Mouse (Mus musculus) retina, postnatal 1 day (tissue): ENCODE measurements at regions not wholly inside any gene's neighbourhood (a gene's known extent, or its start where the extent isn't known, plus 50 kb on each side); places are given as distances from the start of the nearest gene placed in this dataset.

Source experiments
- DNase-seq: peaks from one replicate; pipeline ENCODE4 v3.0.0-alpha.2; 2012

GRCm38 (mm10) chr3:41172306-41173215, 89.7 kb upstream of the Pgrmc2 start:
- DNase-seq = no peak

GRCm38 (mm10) chr3:41171772-41172171, 88.9 kb upstream of the Pgrmc2 start:
- DNase-seq = no peak

DNA sequence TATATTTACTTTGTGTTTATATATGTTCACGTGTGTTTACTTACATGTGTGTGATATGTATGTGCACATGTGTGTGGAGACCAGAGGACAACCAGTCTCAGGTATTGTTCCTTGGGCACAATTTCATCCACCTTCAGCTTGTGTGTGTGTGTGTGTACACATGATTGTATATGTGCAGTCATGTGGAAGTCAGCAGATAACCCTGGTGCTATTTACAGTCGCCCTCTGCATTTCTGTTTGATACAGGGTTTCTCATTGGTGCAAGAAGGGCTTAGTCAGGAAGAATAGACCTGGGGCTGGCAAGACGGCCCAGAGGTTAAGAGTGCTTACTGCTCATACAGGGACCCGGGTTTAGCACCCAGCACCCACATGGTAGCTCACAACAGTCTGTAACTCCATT, 88.5 kb upstream of the Pgrmc2 start:
- DNase-seq = no peak

DNA sequence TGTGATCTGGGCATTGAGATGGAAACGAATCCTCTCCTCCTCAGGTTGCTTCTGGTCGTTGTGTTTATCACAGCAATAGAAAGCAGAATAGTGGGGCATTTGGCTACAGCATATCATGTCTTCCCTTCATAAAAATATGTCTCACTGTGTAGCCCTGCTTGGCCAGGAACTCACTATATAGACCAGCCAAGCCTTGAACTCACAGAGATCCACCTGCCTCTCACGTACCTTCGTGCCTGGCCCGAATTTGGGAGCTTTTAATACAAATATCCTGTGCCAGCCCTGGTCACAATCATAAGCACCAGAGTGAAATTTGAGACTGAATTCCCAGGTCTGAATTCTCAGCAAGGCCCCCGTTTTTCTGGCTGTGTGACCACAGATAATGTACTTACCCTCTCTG, 87.7 kb upstream of the Pgrmc2 start:
- no peak for DNase-seq

- DNase-seq = no peak
Measured at GRCm38 (mm10) chr3:41169430-41169829, 86.6 kb upstream of the Pgrmc2 start.

DNA sequence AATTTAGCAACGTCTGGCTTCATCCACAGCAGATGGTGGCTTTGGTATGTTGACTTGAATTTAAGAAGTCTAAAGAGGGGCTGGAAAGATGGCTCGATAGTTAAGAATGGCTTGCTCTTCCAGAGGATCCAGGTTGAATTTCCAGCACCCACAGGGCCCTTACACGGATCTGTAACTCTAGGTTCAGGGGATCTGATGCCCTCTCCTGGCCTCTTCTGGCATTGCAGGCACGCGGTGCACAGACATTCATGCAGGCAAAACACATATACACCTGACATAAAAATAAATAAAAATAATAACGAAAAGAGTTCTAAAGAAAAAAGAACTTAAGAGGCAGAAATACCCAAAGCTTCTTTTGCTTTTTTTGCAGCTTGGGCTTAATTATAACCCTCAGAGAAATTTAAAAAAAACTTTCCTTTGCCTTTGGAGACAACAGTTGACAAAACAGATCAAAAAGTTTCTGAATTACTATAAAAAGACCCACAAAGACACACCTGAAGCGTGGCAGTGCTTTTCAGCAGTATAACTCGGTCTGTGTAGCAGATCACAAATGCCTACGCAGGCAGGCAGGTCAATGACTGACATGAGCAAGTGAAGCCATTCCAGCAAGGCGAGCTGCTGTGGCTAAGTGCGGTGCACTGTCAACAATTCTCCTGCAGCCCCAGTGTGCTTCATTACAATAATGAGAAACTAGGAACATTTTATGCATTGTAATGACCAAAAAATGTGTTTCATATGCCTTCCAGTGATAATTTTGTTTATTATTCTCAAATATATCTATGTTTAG, 85.5 kb upstream of the Pgrmc2 start:
- DNase-seq = no peak

GRCm38 (mm10) chr3:41167476-41167875, 84.6 kb upstream of the Pgrmc2 start:
- DNase-seq = no peak

- DNase-seq = no peak
Measured at GRCm38 (mm10) chr3:41164736-41165135, 81.9 kb upstream of the Pgrmc2 start.

DNA sequence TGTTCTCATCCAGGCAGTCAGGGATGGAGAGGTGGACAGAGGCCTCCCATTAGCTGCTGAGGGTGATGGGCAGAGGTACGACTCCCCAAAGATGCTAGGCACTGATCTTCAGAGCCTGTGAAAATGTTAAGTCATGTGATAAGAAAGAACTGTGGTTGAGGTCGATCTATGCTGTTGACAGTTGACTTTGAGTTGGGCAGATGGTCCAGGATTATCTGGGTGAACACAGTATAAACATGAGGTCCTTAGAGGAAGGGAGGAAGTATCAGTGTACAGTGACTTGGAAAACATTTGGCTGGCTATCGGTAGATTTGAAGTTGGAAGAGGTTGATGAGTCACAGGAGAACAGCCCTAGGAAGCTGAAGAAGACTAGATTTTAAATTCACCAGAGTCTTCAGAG, 80.9 kb upstream of the Pgrmc2 start:
- DNase-seq = no peak

DNA sequence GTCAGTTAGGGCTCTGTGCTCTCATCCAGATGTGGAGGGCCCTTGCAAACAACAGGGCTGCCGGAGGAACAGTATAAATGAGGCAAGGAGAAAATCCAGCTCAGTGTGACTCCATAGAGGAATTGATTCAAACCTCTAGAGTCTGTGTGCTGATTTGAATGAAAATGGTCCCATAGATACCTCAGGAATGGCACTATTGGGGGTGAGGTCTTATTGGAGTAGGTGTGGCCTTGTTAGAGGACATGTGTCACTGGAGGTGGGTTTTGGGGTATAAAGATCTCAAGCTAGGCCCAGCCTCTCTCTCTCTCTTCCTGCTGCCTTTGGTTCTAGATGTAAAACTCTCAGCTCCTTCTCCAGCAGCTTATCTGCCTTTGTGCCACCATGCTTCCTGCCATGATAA, 79.7 kb upstream of the Pgrmc2 start:
- no peak for DNase-seq

DNA sequence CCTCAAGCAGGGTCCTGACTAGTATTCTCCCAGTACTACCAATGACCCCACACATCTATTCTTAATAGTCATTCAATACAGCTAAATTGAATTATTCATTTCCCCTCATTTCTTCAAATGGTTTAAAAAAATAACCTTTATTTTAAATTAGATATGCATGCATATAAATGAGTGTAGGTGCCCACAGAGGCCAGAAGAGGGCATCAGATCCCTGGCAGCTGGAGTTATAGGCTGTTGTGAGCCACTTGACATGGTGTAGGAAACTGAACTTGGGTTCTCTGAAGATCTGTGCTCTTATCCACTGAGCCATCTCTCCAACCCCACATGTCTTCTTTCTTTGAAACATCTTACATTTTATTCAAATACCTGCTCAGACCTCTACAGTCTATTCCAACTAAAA, 77.8 kb upstream of the Pgrmc2 start:
- no peak for DNase-seq

DNA sequence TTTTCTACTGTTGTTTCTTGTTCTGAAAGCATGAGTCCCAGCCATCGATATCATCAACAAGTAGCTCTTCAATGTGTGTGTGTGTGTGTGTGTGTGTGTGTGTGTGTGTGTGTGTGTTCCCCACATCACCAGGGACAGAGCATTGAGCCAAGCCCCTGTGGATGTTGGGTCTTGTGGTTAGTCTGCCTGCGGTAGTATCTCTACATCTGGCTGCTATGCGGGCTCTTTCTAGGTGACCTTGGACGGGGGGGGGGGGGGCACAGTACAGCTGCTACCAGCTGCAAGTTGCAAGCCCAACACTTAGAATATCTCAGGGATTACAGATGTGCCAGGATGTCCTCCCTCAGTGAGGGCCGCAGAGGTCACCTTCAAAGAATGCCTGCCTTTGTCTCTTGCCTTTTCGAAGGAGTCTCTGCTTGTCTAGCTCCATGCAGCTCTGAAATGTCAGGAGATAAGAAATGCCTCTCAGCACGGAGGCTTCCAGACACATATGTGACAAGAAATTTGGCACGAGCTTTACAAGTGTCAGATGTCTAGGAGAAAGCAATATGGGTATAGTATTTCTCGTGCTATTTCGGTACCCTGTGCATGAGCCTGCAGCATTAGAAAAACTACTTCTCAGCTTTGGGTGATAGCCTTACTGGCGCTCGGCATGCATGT, 75.6 kb upstream of the Pgrmc2 start:
- DNase-seq = no peak

GRCm38 (mm10) chr3:41157428-41157827, 74.6 kb upstream of the Pgrmc2 start:
- no peak for DNase-seq

DNA sequence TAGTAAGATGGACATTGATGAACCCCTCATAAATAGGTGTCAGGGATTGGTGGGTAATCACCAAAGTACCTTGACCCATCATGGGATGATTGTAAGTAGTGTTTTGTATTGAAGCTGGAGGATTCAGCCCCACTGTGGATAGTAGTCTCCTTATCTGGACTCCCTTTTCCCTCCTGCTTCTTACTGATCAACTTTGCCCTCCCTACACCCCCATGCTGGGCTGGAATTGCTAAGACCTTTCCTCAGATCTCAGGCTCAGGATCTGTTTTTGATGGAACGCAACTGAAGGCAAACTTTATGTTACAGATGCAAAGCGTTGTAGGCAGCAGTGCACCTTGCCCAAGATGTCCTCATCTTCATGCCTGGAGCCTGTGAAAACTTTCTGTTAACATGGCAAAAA, 73.7 kb upstream of the Pgrmc2 start:
- DNase-seq = no peak

GRCm38 (mm10) chr3:41155132-41155760, 72.4 kb upstream of the Pgrmc2 start:
- DNase-seq = no peak

DNA sequence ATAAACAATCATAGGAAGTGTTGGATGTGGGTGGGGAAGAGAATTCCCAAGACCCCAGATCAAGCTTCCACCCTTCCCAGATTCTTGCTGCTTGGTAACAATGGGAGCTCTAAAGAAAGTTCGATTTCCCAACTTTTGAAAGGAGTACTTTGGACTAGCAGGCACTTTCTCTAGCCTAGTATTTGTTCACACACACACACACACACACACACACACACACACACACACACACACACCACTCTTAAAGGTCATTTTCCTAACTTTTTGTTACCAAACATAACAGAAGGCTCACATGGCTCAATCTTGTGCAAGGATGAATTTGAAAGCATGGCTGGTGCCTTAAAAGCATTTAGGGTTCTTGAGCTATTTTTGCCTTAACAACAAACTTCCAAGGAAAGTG, 71.6 kb upstream of the Pgrmc2 start:
- DNase-seq = no peak

GRCm38 (mm10) chr3:41151989-41152388, 69.1 kb upstream of the Pgrmc2 start:
- no peak for DNase-seq

- no peak for DNase-seq
Measured at GRCm38 (mm10) chr3:41140391-41140790, 57.5 kb upstream of the Pgrmc2 start.

DNA sequence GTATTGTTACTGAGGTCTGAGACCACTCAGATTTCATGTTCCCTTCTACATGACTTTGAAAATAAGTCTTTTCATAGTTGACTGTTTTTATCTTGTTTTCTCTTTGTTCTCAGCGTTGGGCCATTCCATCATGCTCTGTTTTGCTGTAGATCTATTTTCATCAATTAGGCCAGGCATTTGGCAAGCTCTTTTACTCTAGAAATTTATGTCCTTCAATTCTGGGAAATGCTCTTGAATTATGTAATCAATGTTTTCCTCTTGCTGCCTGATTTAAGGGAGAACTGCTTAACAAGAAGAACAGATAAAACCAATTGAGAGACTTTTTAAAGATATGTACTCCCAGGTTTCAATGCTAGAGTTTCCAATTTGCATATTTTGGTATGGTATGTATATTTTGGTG, 55.1 kb upstream of the Pgrmc2 start:
- DNase-seq = no peak

- DNase-seq = no peak
Measured at GRCm38 (mm10) chr3:41132889-41133288, 50.0 kb upstream of the Pgrmc2 start.
